Mouse (Mus musculus) right cerebral cortex, postnatal 10 days (tissue): ENCODE results near the gene Tmem240.
"Not testable (repeated sequence)": the region's sequence is repeated elsewhere in the genome, so short reads cannot be mapped to it uniquely, and the experiment has no call there.

Source experiments
- DNase-seq, 2 experiments: peaks; one replicate each; pipeline ENCODE4 v3.0.0; 2021; ENCODE audit warnings: low spot score in 2 of 2

Tmem240 gene

DNA sequence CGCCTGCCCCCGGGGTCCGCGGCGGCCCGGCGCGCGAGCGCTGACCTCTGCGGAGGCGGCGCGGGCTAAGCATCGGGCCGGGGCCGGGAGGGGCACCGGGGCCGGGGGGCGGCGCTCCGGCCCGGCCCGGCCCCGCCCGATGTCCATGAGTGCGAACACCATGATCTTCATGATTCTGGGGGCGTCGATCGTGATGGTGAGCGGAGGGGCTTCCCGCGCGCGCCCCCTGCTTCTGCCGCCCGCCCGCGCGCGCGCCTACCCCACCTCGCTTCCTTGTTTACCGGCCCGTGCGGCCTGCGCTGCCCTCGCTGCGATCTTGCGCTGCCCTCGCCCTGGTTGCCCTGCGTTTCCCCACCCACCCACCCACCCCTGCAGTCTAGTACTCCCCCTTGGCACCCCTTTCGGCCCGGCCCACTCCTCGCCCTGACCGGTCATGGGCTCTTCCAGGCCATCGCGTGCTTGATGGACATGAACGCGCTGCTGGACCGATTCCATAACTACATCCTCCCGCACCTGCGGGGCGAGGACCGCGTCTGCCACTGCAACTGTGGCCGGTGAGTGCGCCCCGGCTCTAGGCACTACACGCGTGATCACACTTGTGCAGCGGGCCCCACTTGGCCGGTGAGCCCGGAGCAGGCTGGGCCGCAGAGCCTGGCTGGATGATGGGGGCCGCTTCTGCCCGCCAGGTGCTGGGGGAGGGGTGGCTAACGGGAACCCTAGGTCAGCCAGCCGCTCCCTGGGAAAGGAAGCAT, 527 bp downstream of the Tmem240 start:
- peak; percentile 65 to 72 for DNase-seq

DNA sequence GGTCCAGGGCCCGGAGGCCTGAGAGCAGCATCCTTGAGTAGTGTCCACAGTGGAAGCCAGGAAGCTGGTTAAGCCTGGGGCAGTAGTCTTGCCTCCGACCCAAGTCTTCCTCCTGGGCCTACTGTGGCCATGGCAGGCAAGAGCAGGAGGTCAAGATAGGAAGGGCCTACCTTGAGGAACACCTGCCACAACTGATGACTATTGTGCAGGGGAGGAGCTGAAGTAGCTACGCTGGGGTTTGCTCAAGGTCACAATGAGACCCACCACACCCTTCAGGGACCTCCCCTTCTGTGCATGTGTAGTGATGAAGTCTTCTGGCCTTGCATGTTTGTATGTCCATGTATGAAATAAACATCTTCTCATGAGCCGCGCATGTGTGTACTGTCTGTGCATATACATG, 1.2 kb downstream of the Tmem240 start:
- no peak for DNase-seq

DNA sequence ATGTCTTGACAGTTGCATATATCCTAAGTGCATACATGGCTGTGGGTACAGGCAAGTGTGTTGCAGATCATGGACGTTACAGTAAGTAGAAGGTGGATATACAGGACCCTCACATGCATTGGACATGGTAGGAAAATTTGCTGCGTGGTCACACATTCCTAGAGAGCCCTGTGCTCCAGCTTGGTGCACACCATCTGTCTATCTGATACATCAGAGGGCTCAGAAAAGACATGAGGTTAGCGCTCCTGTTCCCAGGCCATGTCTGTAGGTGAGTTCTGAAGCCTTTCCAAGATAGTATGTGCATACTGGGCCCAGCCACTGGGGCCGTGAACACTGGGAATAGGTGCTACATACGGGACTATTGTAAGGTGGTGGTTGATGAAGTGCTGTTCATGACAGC, 1.8 kb downstream of the Tmem240 start:
- DNase-seq, result no peak

DNA sequence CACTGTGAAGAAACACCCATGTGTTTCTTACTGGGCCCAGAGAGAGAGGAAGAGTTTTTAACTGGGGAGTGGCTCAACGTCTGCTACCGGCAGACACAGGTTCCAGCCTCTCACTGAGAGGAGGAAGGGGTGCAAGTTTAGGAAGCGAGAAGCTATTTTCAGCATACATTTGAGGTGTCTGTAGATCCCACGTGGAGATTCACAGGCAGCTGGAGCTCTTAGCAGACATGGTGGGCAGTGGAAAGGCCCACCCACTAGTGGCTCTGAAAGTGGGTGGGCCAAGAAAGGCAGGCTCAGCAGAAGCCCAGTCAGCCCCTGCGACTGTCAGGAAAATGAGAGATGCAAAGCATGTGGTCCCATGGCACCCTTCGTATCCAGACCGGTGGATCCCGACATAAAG, 3.7 kb downstream of the Tmem240 start:
- peak in 1 of 2 experiments; percentile 59 for DNase-seq

DNA sequence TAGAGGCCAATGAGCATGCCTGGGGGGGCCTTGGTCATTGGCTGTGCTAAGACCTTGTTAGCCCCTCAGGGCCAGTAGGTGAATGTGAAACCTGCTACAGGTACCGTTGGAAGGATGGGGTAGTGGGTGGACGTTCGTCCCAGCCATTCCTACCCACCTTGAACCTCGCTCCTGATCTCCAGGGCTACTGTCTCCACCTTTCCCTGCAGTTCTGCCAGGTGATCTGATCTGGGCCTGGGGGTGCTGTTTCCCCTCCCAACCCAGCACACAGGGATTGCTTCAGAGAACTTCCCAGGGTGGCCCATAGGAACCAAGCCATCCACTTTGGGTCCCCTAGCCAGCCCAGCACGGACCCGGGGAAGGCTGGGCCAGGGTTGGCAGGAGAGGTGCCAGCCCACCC, 4.6 kb downstream of the Tmem240 start:
- no peak for DNase-seq

DNA sequence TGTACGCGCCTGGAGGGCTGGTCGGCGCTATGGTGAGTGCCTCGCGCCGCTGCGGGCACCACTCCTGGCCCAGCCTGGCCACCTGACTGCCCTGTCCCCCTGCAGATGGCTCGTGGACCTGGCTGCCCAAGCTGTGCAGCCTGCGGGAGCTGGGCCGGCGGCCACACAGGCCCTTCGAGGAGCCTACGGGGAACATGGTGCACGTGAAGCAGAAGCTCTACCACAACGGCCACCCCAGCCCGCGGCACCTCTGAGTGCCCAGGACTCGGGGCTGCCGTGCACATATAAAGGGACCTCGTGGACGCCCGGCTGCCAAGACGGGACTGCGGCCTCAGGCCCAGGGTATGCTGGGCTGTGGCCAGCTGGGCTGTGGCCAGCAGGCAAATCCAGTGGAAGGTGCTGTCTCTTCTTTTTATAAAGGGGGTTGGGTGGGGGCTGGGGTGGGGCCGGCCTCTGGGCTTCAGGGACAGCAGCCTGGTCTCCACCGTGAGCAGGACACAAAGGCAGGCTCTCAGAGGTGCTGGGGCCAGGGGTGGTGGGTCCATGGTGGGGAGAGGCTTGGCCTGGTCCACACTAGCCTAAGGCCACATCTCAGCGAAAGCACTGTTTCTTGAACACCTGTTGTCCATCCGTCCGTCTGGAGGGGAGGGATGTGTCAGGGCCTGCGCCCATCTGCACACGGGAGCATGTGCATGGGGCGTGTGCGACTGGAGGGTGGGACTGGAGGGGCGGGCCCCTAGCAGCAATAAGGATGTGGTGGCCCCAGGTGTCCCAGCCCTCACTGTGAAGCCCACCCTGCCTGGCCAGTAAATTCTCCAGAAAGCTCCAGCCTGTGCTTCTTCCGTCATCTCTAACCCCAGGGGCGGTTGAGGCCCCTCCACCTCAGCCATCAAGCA, 5.4 kb downstream of the Tmem240 start:
- DNase-seq, result peak in 1 of 2 experiments; percentile 64

DNA sequence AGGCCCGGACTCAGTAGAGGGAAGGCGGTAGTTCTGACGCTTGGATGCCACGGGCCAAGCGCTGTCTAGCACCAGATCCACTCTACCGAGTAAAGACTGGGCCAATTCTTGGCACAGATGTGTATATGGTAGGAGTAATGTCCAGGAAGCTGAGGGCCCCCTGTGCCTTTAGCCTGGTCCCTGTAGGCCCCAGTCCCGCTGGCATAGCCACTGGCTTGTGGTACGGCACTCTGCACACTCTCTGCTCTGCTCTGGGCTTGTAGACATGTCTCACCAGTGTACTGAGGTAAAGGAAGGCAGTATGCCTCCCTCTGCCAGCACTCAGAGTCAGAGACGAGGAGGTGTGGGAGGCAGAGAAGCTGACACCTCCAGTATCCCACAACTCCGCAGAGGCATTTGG, 6.1 kb downstream of the Tmem240 start:
- not testable (repeated sequence) for DNase-seq

DNA sequence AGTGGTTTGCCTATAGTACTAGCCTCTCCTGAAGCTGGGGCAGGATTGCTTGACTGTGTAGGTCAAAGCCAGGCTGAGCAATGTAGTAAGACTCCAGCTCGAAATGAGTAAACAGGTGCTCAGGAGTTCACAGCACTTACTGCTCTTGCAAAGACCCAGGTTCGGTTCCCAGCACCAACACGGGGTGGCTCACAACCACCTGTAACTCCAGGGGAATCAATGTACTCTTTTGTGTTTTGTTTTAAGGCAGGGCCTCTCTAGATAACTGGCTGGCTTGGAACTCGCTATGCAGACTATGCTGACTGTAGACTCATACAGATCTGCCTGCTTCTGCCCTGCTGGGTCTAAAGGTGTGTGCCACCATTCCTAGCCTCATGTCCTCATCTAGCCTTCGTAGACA, 8.1 kb downstream of the Tmem240 start:
- DNase-seq, result no peak

DNA sequence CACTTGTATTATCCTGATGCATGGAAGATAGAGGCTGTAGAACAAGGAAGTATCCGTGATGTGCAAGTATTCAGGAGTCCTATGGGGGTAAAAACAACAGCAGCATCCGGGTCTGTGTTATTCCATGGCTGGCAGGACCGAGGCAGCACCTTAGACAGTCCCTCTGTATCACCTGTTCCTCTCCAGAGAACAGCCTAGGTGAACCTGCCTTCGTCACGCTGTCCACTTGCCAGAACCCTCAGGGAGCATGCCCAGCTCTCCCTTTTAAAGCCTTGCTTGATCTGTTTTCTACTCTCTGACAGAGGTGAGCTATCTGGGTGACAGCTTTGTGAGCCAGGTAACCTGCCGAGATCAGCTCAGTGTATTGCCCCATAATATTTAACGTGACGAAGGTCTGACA, 9.9 kb downstream of the Tmem240 start:
- no peak for DNase-seq

DNA sequence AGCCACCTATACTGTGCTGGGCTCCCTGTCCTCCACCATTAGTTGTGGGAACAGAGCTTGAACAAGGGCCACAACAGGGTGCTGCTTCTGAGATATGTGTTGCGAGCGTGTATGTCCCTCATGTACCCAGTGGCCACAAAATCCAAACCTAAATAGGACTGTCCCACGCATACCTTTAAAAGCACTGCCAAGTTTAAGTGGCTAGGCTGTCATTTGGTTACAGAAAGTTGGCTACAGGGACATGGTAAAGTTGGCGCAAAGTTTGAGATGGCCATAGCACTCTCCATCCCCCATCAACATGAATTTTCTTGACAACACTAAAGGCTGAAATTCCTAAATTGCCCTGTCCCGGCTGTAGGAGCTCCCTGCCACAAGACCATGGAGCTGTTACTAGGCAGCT, 10.5 kb downstream of the Tmem240 start:
- DNase-seq, result no peak

DNA sequence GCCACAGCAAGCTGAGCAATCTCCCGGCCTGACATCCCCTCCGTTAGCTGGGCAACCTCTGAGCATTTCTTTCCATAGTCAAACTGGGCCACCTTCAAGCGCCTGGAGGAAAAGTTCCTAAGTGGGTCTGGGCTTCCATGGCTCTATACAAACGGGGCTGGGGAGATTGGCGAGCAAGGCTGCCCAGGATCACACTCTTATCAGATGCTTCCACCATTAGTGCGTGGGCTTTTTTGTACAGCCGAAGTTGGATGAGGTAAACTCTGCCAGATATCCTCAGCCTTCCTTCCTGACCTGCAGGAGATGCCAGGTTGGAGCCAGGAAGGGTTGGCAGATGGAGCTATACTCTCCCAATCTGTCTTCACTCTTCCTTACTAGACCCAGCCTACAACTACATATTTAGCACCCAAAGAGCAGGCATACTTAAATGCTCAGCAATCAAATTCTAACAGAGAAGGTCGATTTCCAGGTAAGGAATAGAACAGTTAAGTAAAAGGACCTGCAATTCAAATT, 11.5 kb downstream of the Tmem240 start:
- DNase-seq, result no peak

DNA sequence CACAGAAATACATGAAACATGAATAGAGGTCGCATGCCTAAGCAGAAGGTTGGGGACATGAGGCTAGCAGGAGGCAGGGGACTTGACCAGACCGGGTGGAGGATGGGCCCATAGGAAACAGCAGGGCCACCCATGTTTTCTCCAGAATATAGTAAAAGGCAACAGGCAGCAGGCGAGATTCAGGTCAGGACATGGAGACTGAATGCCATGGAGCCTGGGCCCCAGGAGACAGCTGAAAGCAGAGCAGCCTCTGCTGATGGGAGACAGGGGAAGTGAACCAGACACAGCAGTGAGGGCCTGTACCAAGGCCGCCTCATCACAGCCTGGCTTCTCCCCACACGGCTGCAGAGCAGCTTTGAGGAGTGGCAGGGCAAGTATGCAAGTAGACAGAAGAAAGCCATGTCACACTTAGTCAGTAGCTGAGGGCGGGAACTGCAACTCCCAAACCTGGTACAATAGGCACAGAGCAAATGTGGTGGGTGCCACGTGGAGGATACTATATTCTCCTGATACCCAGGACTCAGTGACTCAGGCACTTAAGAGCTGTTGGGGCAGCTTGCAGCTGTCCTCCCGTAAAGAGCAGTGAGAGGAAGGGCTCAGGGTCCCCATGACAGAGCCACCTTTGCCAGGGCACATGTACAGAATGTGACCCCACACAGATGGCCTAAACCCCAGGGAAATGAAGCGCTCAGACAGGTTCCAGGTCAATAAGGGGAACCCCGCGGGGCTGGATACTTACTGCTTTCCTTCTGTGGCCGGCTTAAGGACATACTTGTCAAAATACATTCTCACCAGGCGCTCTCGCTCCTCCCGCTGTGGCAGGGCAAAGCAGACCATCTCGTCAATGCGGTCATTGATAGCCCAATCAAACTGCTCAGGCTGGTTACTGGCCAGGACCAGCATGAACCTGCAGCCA, 12.2 kb downstream of the Tmem240 start:
- no peak for DNase-seq

DNA sequence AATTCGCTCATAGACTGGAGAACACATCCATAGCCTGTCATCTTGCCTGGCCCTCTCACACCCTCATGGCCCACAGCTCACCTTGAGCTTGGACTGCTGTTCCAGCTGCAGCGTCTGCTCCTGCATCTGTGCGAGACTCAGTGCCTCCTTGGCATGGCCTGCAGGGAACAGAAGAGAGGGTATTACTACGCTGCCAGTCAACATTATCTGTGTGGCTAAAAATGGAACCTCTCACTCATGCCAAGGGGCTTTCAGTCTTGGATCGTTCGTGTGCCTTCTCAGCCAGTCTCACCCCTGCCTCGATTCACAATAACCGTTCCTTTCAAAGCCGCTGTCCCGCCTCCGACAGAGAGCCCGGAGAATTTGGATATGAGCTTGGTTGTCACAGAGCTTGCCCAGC, 22.4 kb downstream of the Tmem240 start:
- no peak for DNase-seq

DNA sequence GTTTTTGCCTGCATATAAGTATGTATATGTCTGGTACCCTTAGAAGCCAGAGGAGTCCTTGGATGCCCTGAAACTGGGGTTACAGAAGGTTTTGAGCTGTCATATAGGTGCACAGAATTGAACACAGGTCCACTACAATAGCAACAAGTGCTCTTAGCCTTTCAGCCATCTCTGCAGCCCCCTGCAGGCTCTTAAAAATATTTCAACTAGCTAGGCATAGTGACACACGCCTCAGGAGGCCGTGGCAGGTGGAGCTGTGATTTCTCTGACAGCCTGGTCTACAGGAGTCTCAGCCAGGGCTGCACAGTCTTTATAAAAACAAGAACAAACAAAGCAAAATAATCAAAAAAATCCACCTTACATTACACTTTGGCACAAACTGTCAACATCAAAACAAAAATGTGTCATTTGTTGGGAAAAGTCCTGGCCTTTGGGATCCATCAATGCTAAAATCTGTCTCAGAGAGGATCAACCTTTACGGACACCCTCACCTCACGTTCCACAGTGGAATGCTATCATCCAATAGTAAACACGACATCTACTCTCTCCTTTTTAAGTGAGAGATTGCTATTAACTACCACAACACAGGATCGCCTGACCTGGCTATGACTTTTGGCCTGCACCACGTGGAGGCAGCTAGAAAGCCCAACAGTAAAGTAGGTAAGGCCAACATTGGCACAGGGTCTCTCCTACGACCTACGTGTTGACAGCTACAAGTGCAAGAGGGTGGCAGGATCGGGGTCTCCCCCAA, 25.4 kb downstream of the Tmem240 start:
- no peak for DNase-seq

DNA sequence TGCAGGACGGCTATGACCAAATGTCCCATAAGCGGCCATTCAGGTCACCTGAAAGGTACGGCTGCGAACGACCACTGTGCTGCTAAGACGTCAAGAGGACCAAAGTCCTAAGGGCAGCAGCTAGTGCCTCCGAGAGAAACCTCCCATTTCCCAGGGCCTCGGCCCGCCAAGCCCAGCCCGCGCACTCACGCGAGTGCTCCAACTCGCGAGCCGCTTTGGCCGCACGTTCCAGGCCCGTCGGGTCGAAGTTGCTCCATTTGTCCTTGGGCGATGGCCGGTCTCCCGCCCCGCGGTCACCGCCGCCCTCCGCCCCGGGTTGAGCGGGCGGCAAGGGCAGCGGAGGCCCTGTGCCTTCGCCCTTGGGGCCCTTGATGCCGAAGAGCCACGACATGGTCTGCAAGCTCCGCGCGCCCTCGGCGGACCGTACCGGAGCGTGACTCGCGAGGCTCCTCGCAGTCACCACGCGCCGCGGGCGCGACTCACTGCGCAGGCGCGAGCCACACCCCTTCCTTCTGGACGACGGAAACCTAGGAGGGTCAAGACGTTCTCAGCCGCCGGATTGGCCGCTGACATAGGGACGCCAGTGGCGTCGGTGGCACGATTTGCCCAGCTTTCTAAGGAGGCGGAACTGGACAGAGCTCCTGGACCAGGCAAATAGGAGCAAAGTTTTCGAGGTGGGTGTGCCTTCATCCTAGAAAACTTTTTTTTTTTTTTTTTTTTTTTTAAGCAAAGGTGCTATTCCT, 26.2 kb downstream of the Tmem240 start, which contains the start of gene Atad3a:
Gene Atad3a (minus strand): TSS at position 481 of the 743 bp plus-strand sequence.
- DNase-seq, result peak; percentile 98 to 99

DNA sequence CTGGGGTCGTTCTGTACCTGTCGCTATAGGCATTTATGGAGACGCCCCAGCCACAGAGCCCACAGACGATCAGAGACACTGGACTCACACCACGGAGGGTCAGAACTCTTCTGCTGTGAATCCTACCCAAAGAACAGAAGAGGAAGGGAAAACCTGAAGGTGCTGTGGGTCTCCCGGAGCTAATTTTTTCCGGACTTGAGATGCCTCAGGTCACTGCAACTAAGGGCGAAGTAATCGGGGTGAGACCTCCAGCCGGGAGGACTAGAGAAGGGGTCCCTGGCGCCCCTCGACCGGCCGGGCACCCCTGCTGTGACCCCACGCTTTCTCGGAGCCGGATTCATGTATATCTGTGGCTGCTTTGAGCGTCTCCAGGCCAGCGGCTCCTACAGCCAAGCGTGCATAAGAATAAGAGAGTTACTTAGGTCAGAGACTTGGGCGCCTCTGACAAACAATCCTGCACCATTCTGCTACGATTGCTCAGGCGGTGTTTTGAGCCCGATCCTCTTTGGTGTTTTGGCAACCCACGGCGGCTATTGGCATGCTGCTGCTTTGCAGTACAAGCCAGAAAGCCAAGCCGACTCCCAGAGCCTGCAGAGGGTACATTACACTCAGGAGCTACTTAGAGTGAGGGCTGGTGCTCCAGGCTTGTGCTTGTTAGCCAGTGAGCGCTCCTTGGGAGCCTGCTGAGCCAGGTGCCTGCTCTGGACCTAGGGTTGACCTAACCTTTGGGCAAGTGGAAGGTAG, 26.9 kb downstream of the Tmem240 start:
- no peak for DNase-seq

DNA sequence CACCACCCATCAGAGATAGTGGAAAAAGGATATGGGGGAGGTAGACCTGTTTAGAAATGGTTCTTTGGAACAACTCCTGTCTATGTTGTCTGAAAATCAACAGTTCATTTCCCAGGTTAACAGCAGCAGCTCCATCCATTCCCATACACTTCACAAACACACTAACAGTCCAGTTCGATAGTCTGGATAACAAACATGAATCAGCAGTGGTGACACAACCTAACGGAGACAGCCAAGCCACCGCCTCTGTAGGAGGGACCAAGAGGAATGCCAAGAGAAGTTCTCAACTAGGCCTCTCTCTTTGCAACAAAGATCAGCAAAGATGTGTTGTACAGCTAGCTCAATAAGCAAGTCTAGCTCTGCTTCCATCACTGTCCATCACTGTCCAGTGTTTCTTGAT, 27.8 kb downstream of the Tmem240 start:
- no peak for DNase-seq

DNA sequence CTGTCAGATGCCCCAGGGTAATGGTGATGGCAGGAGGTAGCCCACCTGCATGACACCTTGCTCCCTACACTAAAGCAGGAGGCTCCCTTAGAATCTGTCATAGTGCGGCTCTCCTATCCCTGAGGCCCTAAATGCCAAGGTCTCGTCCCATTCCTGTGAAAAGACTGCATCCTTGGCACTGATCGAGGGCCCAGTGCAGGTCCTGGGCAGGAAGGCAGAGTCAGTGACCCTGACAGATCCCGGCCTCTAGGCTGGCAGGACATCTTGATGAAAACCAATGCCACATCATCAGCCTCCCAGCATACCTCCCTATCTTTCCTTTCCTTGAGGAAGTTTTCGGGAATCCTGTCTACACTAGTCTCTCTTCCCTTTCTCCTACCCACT, 34.9 kb downstream of the Tmem240 start:
- no peak for DNase-seq

DNA sequence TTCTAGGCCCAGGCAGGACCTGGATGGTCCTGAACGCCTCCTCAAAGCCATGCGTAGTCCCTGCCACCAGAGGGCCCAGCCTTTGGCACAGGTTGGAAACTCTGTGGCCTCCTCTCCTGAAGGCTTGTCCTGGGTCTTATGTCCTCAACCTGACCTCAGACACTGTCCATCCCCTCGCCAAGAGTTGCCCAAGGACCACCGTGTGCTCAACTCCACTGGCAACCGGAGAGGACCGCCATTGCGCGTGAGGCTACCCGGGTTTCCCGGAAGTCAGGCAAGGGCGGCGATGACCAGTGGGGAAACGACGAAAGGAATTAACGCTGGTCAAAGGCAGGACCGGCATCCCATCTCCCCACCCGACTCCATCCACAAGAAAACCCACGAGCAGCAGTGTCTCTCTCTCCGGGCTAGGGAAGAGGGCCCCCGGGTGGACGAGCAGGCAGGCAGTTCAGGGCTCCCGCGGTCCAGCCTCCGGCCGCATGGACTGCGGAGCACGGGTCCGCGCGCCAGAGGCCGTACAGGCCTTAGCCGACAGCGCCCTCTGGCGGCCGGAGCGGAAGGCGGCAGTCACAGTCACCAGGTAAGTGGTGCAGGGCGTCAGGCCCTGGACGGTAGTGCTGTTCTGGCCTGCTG, 35.4 kb downstream of the Tmem240 start:
- DNase-seq, result peak; percentile 89 to 92
